In genomic region chr13:13775778-13776494, GRCm38 (mm10) we compare ENCODE assay signal across 8 mouse cellular contexts. TPM values are rescaled to one million over a fixed set of nuclear protein-coding genes. Genes with fewer than 3 reads are reported as not detected.
A peak's percentile ranks its signal among the peaks of the same experiment; 100 is the strongest.
DNase-seq lines count a peak whose midpoint lies in the region; ATAC-seq lines count a peak whose summit lies in the region.

No protein-coding gene starts in this region.

- peak; percentile 38 for DNase-seq in hindbrain, embryonic 11.5 days (ENCODE audit: low spot score)
- DNase-seq in hindbrain, embryonic 10.5 days (ENCODE audit: low spot score) = no peak
- peak; percentile 73 for DNase-seq in MN1 (ENCODE audit: low spot score)
- peak; percentile 52 to 53 for DNase-seq in kidney, postnatal 25 days
- no peak for DNase-seq in left cerebral cortex, adult 18-20 months (ENCODE audit: low spot score in 2 of 2)
- DNase-seq in thymus, adult 18-20 months = no peak

- no peaks in the 10 kb centered on the region for H3K4me1 ChIP-seq in hindbrain, embryonic 11.5 days (replicated peaks; ENCODE audit: control insufficient read depth, insufficient read depth, low read length)
- H3K4me1 ChIP-seq in hindbrain, embryonic 10.5 days (replicated peaks) = no peaks in the 10 kb centered on the region
- H3K4me1 ChIP-seq in forebrain, embryonic 16.5 days (replicated peaks; ENCODE audit: control insufficient read depth, insufficient read depth, low read length) = no peaks in the 10 kb centered on the region
- H3K4me1 ChIP-seq in neural tube, embryonic 13.5 days (replicated peaks) = no peaks in the 10 kb centered on the region; the same call in 1 of the 2 replicates

- H3K36me3 ChIP-seq in hindbrain, embryonic 11.5 days (ENCODE audit: control insufficient read depth, insufficient read depth, low read length) = no peaks in the 10 kb centered on the region
- H3K36me3 ChIP-seq in hindbrain, embryonic 10.5 days = peaks cover 8% of the 10 kb centered on the region; the same call in 1 of the 2 replicates
- no peaks in the 10 kb centered on the region for H3K36me3 ChIP-seq in forebrain, embryonic 16.5 days (ENCODE audit: control insufficient read depth, insufficient read depth)
- peaks cover 14% of the 10 kb centered on the region for H3K36me3 ChIP-seq in neural tube, embryonic 13.5 days

- ATAC-seq in hindbrain, embryonic 11.5 days (ENCODE audit: low FRiP score) = peak; percentile 47; the same call in 1 of the 2 replicates
- ATAC-seq in forebrain, embryonic 16.5 days = peak; percentile 62
- peak; percentile 84 for ATAC-seq in neural tube, embryonic 13.5 days (ENCODE audit: low read depth)

- H3K9me3 ChIP-seq in hindbrain, embryonic 11.5 days (ENCODE audit: control insufficient read depth, low read length) = no peaks in the 10 kb centered on the region
- no peaks in the 10 kb centered on the region for H3K9me3 ChIP-seq in hindbrain, embryonic 10.5 days
- H3K9me3 ChIP-seq in forebrain, embryonic 16.5 days (ENCODE audit: control insufficient read depth, low read length) = no peaks in the 10 kb centered on the region
- no peaks in the 10 kb centered on the region for H3K9me3 ChIP-seq in neural tube, embryonic 13.5 days

- no peak overlapping the region for H3K27ac ChIP-seq in hindbrain, embryonic 11.5 days (ENCODE audit: low read depth, low read length)
- H3K27ac ChIP-seq in hindbrain, embryonic 10.5 days = no peak overlapping the region
- H3K27ac ChIP-seq in forebrain, embryonic 16.5 days (ENCODE audit: low read length) = no peak overlapping the region
- no peak overlapping the region for H3K27ac ChIP-seq in neural tube, embryonic 13.5 days (replicated peaks)

- H3K9ac ChIP-seq in hindbrain, embryonic 11.5 days (ENCODE audit: low read depth, low read length) = no peak overlapping the region
- no peak overlapping the region for H3K9ac ChIP-seq in forebrain, embryonic 16.5 days (replicated peaks; ENCODE audit: low read depth, low read length)
- H3K9ac ChIP-seq in neural tube, embryonic 13.5 days = no peak overlapping the region

- H3K4me2 ChIP-seq in hindbrain, embryonic 11.5 days (replicated peaks; ENCODE audit: low read depth, low read length) = no peak overlapping the region
- H3K4me2 ChIP-seq in forebrain, embryonic 16.5 days (ENCODE audit: low read length) = no peak overlapping the region
- no peak overlapping the region for H3K4me2 ChIP-seq in neural tube, embryonic 13.5 days

- H3K27me3 ChIP-seq in hindbrain, embryonic 11.5 days (ENCODE audit: control insufficient read depth, insufficient read depth, low read length) = no peaks in the 10 kb centered on the region
- H3K27me3 ChIP-seq in hindbrain, embryonic 10.5 days (ENCODE audit: insufficient read depth, poor library complexity, severe bottlenecking) = no peaks in the 10 kb centered on the region
- no peaks in the 10 kb centered on the region for H3K27me3 ChIP-seq in forebrain, embryonic 16.5 days (replicated peaks; ENCODE audit: control insufficient read depth, insufficient read depth, low read length)
- no peaks in the 10 kb centered on the region; the same call in 1 of the 2 replicates for H3K27me3 ChIP-seq in neural tube, embryonic 13.5 days

- no peak overlapping the region for H3K4me3 ChIP-seq in hindbrain, embryonic 11.5 days (ENCODE audit: low read depth, low read length)
- H3K4me3 ChIP-seq in hindbrain, embryonic 10.5 days = no peak overlapping the region
- H3K4me3 ChIP-seq in forebrain, embryonic 16.5 days (replicated peaks; ENCODE audit: low read length) = no peak overlapping the region
- H3K4me3 ChIP-seq in neural tube, embryonic 13.5 days = no peak overlapping the region

RNA-seq across cellular contexts. Expression of gene Gng4, which starts 7.9 kb away (rescaled TPM):
- polyA plus RNA-seq in hindbrain, embryonic 11.5 days (2014; fragmentation: Nextera tagmentation; extraction: Ambion mirVana) = 2.6 and 3.5 TPM in 2 replicates
- 1.7 and 2.9 TPM in 2 replicates for polyA plus RNA-seq in hindbrain, embryonic 10.5 days (2016; fragmentation: Nextera tagmentation; extraction: Ambion mirVana)
- 25.0 and 39.5 TPM in 2 replicates for polyA plus RNA-seq in forebrain, embryonic 16.5 days (2015; fragmentation: Nextera tagmentation; extraction: Ambion mirVana)
- polyA plus RNA-seq in neural tube, embryonic 13.5 days (2015; fragmentation: Nextera tagmentation; extraction: Ambion mirVana) = 20.5 and 21.0 TPM in 2 replicates
- total RNA-seq in left cerebral cortex, adult 18-20 months (2021) = 10 to 100 TPM; 39.4 to 46.5 TPM

Comparison
In these comparisons a context has a peak if more than half of its experiments do, and no peak if none do; other contexts are left out.
1. DNase-seq: peak in hindbrain, embryonic 11.5 days (single experiment), MN1 (single experiment) and kidney, postnatal 25 days (2 of 2); none in hindbrain, embryonic 10.5 days (single experiment), left cerebral cortex, adult 18-20 months (0 of 2) and thymus, adult 18-20 months (0 of 2).
2. Peak in every context shown above with its lines, with median percentiles within 50 percentile points of each other: ATAC-seq.